Mouse (Mus musculus) heart, postnatal 0 days (tissue): ENCODE measurements around the gene Tpcn2.

Experiments used
- CTCF ChIP-seq: IDR thresholded peaks from 2 replicates; pipeline ENCODE4 v1.5.1; 2016; ENCODE audit warnings: antibody characterized with exemption, control low read depth, low read depth
- EP300 ChIP-seq: IDR thresholded peaks from 2 replicates; pipeline ENCODE4 v1.6.1; 2016; ENCODE audit warnings: antibody characterized with exemption, low read depth

DNA sequence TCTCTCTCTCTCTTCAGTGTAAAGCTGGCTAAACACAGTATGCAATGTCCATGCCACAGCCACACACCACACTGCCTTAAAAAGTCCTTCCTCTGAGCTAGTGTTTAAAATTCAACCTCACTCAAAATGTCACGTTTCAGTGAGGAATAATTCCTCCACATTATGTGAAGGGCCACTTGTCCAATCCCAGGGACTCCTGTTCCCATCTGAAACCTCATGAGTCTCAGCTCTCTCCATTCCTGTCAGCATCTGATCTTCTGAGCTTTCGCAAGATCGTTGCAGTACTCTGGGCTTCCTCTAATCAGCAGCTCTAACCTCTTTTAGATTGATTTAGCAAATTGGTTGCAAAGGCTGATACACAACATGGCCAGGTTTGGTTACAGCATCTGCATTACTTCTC, 144.2 kb downstream of the Tpcn2 start:
- TF ChIP-seq CTCF, result no peak
- TF ChIP-seq EP300, result no peak
